Mouse (Mus musculus): ENCODE results near the gene Icosl. TPM values are rescaled to one million over a fixed set of nuclear protein-coding genes. Genes with fewer than 3 reads are reported as not detected.
"Not testable (repeated sequence)": the region's sequence is repeated elsewhere in the genome, so short reads cannot be mapped to it uniquely, and the experiment has no call there.

The Icosl gene
- polyA plus RNA-seq, 1 experiment, result 9.7 TPM

- Histone ChIP-seq H3K36me3 (ENCODE audit: control insufficient read depth, insufficient read depth, low read length) (no peaks in the 10 kb centered on the region), H3K27ac (ENCODE audit: insufficient read depth, low read depth, low read length) (peak overlapping the region; percentile 52; the same call in 1 of the 2 replicates), H3K4me3 (ENCODE audit: low read depth, low read length) (no peak overlapping the region), H3K4me1 (ENCODE audit: control insufficient read depth, insufficient read depth, insufficient read length, low read length) (peaks cover 10% of the 10 kb centered on the region), H3K27me3 (ENCODE audit: control insufficient read depth, insufficient read depth, low read length) (no peaks in the 10 kb centered on the region)
- 74% methylated on average over 5 of the region's 5 CpGs for WGBS
- TF ChIP-seq POLR2A (IDR thresholded peaks at IDR 0.05; ENCODE audit: low read depth, low read length) (no peak), CTCF (IDR thresholded peaks at IDR 0.05; ENCODE audit: extremely low read depth, insufficient read length, insufficient replicate concordance, low read depth, low read length) (no peak)
Observed at GRCm38 (mm10) chr10:78095954-78096931, 27.1 kb downstream of the Icosl start.

DNA sequence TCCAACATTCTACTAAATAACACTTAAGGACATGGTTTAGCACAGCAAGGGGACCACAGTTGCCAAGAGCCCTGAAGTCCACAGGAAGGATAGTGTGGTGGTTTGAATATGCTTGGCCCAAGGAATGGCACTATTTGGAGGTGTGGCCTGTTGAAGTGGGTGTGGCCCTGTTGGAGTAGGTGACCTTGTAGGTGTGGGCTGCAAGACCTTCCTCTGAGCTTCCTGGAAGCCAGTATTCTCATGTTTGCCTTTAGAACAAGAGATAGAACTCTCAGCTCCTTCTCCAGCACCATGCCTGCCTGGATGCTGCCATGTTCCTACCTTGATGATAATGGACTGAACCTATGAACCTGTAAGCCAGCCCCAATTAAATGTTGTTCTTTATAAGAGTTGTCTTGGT lies 30.8 kb downstream of the Icosl start:
- H3K4me1 ChIP-seq (ENCODE audit: control insufficient read depth, insufficient read depth, insufficient read length, low read length); H3K27me3 ChIP-seq (ENCODE audit: control insufficient read depth, insufficient read depth, low read length); H3K36me3 ChIP-seq (ENCODE audit: control insufficient read depth, insufficient read depth, low read length); H3K4me3 ChIP-seq (ENCODE audit: low read depth, low read length); H3K27ac ChIP-seq (ENCODE audit: insufficient read depth, low read depth, low read length): not testable (repeated sequence)

DNA sequence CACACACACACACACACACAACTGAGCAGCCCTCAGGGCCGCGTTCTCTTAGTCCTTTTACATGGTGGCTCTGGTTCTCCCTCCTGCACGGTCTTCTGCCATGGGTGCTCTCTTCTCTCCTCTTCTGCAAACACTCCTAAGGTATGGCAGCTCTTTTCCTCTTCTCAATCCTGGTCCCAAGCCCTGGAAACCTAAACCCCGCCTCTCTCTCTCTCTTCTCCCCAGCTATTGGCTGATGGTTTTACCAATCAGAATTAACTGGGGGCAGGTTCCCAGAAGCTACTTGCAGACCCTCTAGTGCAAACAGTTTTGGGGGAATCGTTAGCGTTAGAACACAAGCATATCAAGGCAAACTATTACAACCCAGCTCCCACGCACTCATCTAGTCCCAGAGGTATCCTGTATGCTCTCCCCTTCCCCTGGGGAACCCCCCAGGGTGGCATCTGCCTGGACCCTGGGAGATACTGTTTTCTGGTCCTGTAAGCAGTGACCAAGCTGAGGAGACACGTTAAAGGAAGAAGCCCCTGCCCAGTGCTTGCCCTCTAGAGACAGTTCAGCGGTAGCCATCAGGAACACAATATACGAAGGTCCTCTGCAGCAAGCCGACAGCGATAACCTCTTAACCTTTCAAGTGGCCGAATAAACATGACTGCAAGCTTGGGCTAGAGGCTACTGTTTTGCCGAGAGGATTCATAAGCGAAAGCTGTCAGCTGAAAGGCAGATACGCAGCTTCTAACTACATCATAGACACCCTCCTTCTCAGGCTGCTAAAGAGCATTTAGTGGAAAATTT lies 32.1 kb downstream of the Icosl start:
- Histone ChIP-seq H3K27ac (ENCODE audit: insufficient read depth, low read depth, low read length) (no peak overlapping the region), H3K27me3 (ENCODE audit: control insufficient read depth, insufficient read depth, low read length) (no peaks in the 10 kb centered on the region), H3K36me3 (ENCODE audit: control insufficient read depth, insufficient read depth, low read length) (no peaks in the 10 kb centered on the region), H3K4me1 (ENCODE audit: control insufficient read depth, insufficient read depth, insufficient read length, low read length) (peaks cover 10% of the 10 kb centered on the region), H3K4me3 (ENCODE audit: low read depth, low read length) (no peak overlapping the region)
- WGBS, result 43% methylated on average over 16 of the region's 16 CpGs
- TF ChIP-seq POLR2A (IDR thresholded peaks at IDR 0.05; ENCODE audit: low read depth, low read length) (no peak), CTCF (IDR thresholded peaks at IDR 0.05; ENCODE audit: extremely low read depth, insufficient read length, insufficient replicate concordance, low read depth, low read length) (no peak)

- no peaks in the 10 kb centered on the region for H3K36me3 ChIP-seq (ENCODE audit: control insufficient read depth, insufficient read depth, low read length)
- WGBS, result 31% methylated on average over 11 of the region's 11 CpGs
- TF ChIP-seq CTCF (IDR thresholded peaks at IDR 0.05; ENCODE audit: extremely low read depth, insufficient read length, insufficient replicate concordance, low read depth, low read length) (no peak), POLR2A (IDR thresholded peaks at IDR 0.05; ENCODE audit: low read depth, low read length) (no peak)
- H3K27me3 ChIP-seq (ENCODE audit: control insufficient read depth, insufficient read depth, low read length), result no peaks in the 10 kb centered on the region
- H3K4me3 ChIP-seq (ENCODE audit: low read depth, low read length), result no peak overlapping the region
- H3K27ac ChIP-seq (ENCODE audit: insufficient read depth, low read depth, low read length), result peak overlapping the region; percentile 44
- H3K4me1 ChIP-seq (ENCODE audit: control insufficient read depth, insufficient read depth, insufficient read length, low read length), result peaks cover 24% of the 10 kb centered on the region
Observed at GRCm38 (mm10) chr10:78104555-78105490, 35.7 kb downstream of the Icosl start.

- no peak overlapping the region for H3K4me3 ChIP-seq (ENCODE audit: low read depth, low read length)
- WGBS, result 76% methylated on average over 12 of the region's 12 CpGs
Observed at GRCm38 (mm10) chr10:78105548-78105947, 36.4 kb downstream of the Icosl start.

GRCm38 (mm10) chr10:78114521-78115092 lies 45.5 kb downstream of the Icosl start:
- H3K4me1 ChIP-seq (ENCODE audit: control insufficient read depth, insufficient read depth, insufficient read length, low read length), result peaks cover 15% of the 10 kb centered on the region; the same call in 1 of the 2 replicates
- H3K27me3 ChIP-seq (ENCODE audit: control insufficient read depth, insufficient read depth, low read length), result no peaks in the 10 kb centered on the region
- 51% methylated on average over 4 of the region's 4 CpGs for WGBS
- peak overlapping the region; percentile 50 for H3K27ac ChIP-seq (ENCODE audit: insufficient read depth, low read depth, low read length)
- H3K36me3 ChIP-seq (ENCODE audit: control insufficient read depth, insufficient read depth, low read length), result no peaks in the 10 kb centered on the region
- TF ChIP-seq POLR2A (IDR thresholded peaks at IDR 0.05; ENCODE audit: low read depth, low read length) (no peak), CTCF (IDR thresholded peaks at IDR 0.05; ENCODE audit: extremely low read depth, insufficient read length, insufficient replicate concordance, low read depth, low read length) (no peak)
- H3K4me3 ChIP-seq (ENCODE audit: low read depth, low read length), result no peak overlapping the region

More at GRCm38 (mm10) chr10:78105548-78105947, 36.4 kb downstream of the Icosl start:
- no peaks in the 10 kb centered on the region for H3K36me3 ChIP-seq (ENCODE audit: control insufficient read depth, insufficient read depth, low read length)
- TF ChIP-seq CTCF (IDR thresholded peaks at IDR 0.05; ENCODE audit: extremely low read depth, insufficient read length, insufficient replicate concordance, low read depth, low read length) (no peak), POLR2A (IDR thresholded peaks at IDR 0.05; ENCODE audit: low read depth, low read length) (no peak)
- H3K4me1 ChIP-seq (ENCODE audit: control insufficient read depth, insufficient read depth, insufficient read length, low read length), result peaks cover 24% of the 10 kb centered on the region
- peak overlapping the region; percentile 19 for H3K27ac ChIP-seq (ENCODE audit: insufficient read depth, low read depth, low read length)
- H3K27me3 ChIP-seq (ENCODE audit: control insufficient read depth, insufficient read depth, low read length), result no peaks in the 10 kb centered on the region

Measured in small intestine, adult 2 months (tissue).